Mouse (Mus musculus) heart, embryonic 15.5 days (tissue): ENCODE data around the gene Slc35d2. TPM values are rescaled to one million over a fixed set of nuclear protein-coding genes. Genes with fewer than 3 reads are reported as not detected.

Experiments
- ATAC-seq: fragments of 200-750 bp; cut with Nextera tagmentation; replicated peaks from 2 replicates; pipeline ENCODE4 v1.8.0; 2017; ENCODE audit warnings: low read depth, moderate TSS enrichment; ENCODE audit not compliant: insufficient number of reproducible peaks, insufficient read depth, low FRiP score
- H3K27ac ChIP-seq: fragments of 300-500 bp; sonication (generic); 2 replicates; pipeline ENCODE4 v1.5.1; 2015; ENCODE audit warnings: mild to moderate bottlenecking, inconsistent platforms
- H3K27me3 ChIP-seq: fragments of 300-500 bp; sonication (generic); 2 replicates; pipeline ENCODE4 v1.6.1; 2015; ENCODE audit warnings: inconsistent platforms
- H3K36me3 ChIP-seq: fragments of 300-500 bp; sonication (generic); 2 replicates; pipeline ENCODE4 v1.6.1; 2015; ENCODE audit warnings: mild to moderate bottlenecking, inconsistent platforms
- H3K4me1 ChIP-seq: fragments of 300-500 bp; sonication (generic); replicated peaks from 2 replicates; pipeline ENCODE4 v1.6.1; 2015; ENCODE audit warnings: inconsistent platforms
- H3K4me2 ChIP-seq: fragments of 300-500 bp; sonication (generic); 2 replicates; pipeline ENCODE4 v1.6.1; 2015; ENCODE audit warnings: inconsistent platforms, mild to moderate bottlenecking, moderate library complexity
- H3K4me3 ChIP-seq: fragments of 300-500 bp; sonication (generic); 2 replicates; pipeline ENCODE4 v1.5.1; 2015; ENCODE audit warnings: mild to moderate bottlenecking, inconsistent platforms
- H3K9ac ChIP-seq: fragments of 300-500 bp; sonication (generic); 2 replicates; pipeline ENCODE4 v1.6.1; 2015; ENCODE audit warnings: mild to moderate bottlenecking, inconsistent platforms
- H3K9me3 ChIP-seq: fragments of 300-500 bp; sonication (generic); replicated peaks from 2 replicates; pipeline ENCODE4 v1.6.1; 2016; ENCODE audit warnings: inconsistent platforms
- WGBS: fragments of 180-500 bp; shearing (Covaris S2); methylation state at CpG from one replicate; pipeline ENCODE4 v1.1.7; 2015; ENCODE audit warnings: mixed read lengths; 5-methylcytosine and 5-hydroxymethylcytosine counted together
- polyA plus RNA-seq: library from polyadenylated mRNA; unstranded; fragments of >200 nt; fragmentation: Nextera tagmentation; extraction: Ambion mirVana; gene quantifications from 2 replicates; pipeline ENCODE4 v1.2.1, GENCODE M21; 2015

The Slc35d2 gene
- polyA plus RNA-seq, 1 experiment from 2014 or later: 5.0 TPM

GRCm38 (mm10) chr13:64153083-64153682 lies 24.0 kb upstream of the Slc35d2 start, which contains the start of gene Zfp367:
Gene Zfp367, minus strand, starts transcription at chr13:64153202.
- no peaks in the 10 kb centered on the region for H3K9me3 ChIP-seq

GRCm38 (mm10) chr13:64152671-64153082 lies 23.5 kb upstream of the Slc35d2 start:
- peak overlapping the region; percentile 99 for H3K4me2 ChIP-seq
- H3K27ac ChIP-seq: peak overlapping the region; percentile 95
- under 1% methylated on average over 58 of the region's 61 CpGs for WGBS
- H3K4me3 ChIP-seq: peak overlapping the region; percentile 98
- no peaks in the 10 kb centered on the region for H3K27me3 ChIP-seq
- H3K4me1 ChIP-seq: peaks cover 30% of the 10 kb centered on the region
- no peaks in the 10 kb centered on the region for H3K9me3 ChIP-seq
- ATAC-seq: peak; percentile 5
- H3K9ac ChIP-seq: peak overlapping the region; percentile 91
- no peaks in the 10 kb centered on the region for H3K36me3 ChIP-seq

More at GRCm38 (mm10) chr13:64153083-64153682, 24.0 kb upstream of the Slc35d2 start, which contains the start of gene Zfp367:
- no peaks in the 10 kb centered on the region for H3K27me3 ChIP-seq
- peak; percentile 94 for ATAC-seq
- peak within 1 kb of the TSS; percentile 95 for H3K27ac ChIP-seq
- H3K4me3 ChIP-seq: peak within 1 kb of the TSS; percentile 98
- peaks cover 30% of the 10 kb centered on the region for H3K4me1 ChIP-seq
- no peaks in the 10 kb centered on the region for H3K36me3 ChIP-seq
- peak within 1 kb of the TSS; percentile 91 for H3K9ac ChIP-seq
- H3K4me2 ChIP-seq: peak within 1 kb of the TSS; percentile 99
- WGBS: under 1% methylated on average over 56 of the region's 56 CpGs

- H3K4me1 ChIP-seq: peaks cover 33% of the 10 kb centered on the region
- H3K9ac ChIP-seq: peak overlapping the region; percentile 91
- peak; percentile 7 for ATAC-seq
- WGBS: under 1% methylated on average over 41 of the region's 42 CpGs
- peak overlapping the region; percentile 98 for H3K4me3 ChIP-seq
- H3K27ac ChIP-seq: peak overlapping the region; percentile 95
- no peaks in the 10 kb centered on the region for H3K27me3 ChIP-seq
- H3K36me3 ChIP-seq: no peaks in the 10 kb centered on the region
- peak overlapping the region; percentile 99 for H3K4me2 ChIP-seq
- H3K9me3 ChIP-seq: no peaks in the 10 kb centered on the region
Observed at GRCm38 (mm10) chr13:64152241-64152669, 23.1 kb upstream of the Slc35d2 start.

- Histone ChIP-seq H3K9ac (no peak overlapping the region; the same call in 1 of the 2 replicates), H3K27ac (peak overlapping the region; percentile 36; the same call in 1 of the 2 replicates), H3K4me2 (peak overlapping the region; percentile 99), H3K36me3 (no peaks in the 10 kb centered on the region), H3K4me1 (peaks cover 29% of the 10 kb centered on the region), H3K27me3 (no peaks in the 10 kb centered on the region), H3K4me3 (peak overlapping the region; percentile 20), H3K9me3 (no peaks in the 10 kb centered on the region)
- ATAC-seq: no peak
- WGBS: 30% methylated on average over 5 of the region's 5 CpGs
Observed at GRCm38 (mm10) chr13:64150121-64150520, 21.0 kb upstream of the Slc35d2 start.

- Histone ChIP-seq H3K27ac (peak overlapping the region; percentile 69), H3K27me3 (no peaks in the 10 kb centered on the region), H3K4me2 (peak overlapping the region; percentile 89), H3K9ac (peak overlapping the region; percentile 77), H3K9me3 (no peaks in the 10 kb centered on the region), H3K4me3 (peak overlapping the region; percentile 74), H3K4me1 (peaks cover 5% of the 10 kb centered on the region; the same call in 1 of the 2 replicates), H3K36me3 (peaks cover 8% of the 10 kb centered on the region)
- WGBS: 37% methylated on average over 15 of the region's 15 CpGs
- ATAC-seq: peak; percentile 69; the same call in 1 of the 2 replicates
Observed at GRCm38 (mm10) chr13:64129616-64130375, 628 bp upstream of the Slc35d2 start.

GRCm38 (mm10) chr13:64126316-64126715 lies 2.9 kb downstream of the Slc35d2 start:
- Histone ChIP-seq H3K9ac (no peak overlapping the region), H3K4me2 (no peak overlapping the region), H3K36me3 (no peaks in the 10 kb centered on the region), H3K27ac (no peak overlapping the region), H3K9me3 (no peaks in the 10 kb centered on the region), H3K4me1 (peaks cover 5% of the 10 kb centered on the region; the same call in 1 of the 2 replicates), H3K4me3 (no peak overlapping the region), H3K27me3 (no peaks in the 10 kb centered on the region)
- 66% methylated on average over 4 of the region's 4 CpGs for WGBS
- ATAC-seq: no peak

GRCm38 (mm10) chr13:64124886-64125285 lies 4.3 kb downstream of the Slc35d2 start:
- peaks cover 4% of the 10 kb centered on the region; the same call in 1 of the 2 replicates for H3K4me1 ChIP-seq
- no peaks in the 10 kb centered on the region for H3K27me3 ChIP-seq
- H3K36me3 ChIP-seq: no peaks in the 10 kb centered on the region
- 92% methylated on average over 6 of the region's 6 CpGs for WGBS
- no peak overlapping the region for H3K4me2 ChIP-seq
- H3K9ac ChIP-seq: no peak overlapping the region
- no peak overlapping the region for H3K27ac ChIP-seq
- no peak overlapping the region for H3K4me3 ChIP-seq
- ATAC-seq: no peak
- no peaks in the 10 kb centered on the region for H3K9me3 ChIP-seq

- 36% methylated on average over 6 of the region's 6 CpGs for WGBS
- H3K9ac ChIP-seq: no peak overlapping the region
- H3K9me3 ChIP-seq: no peaks in the 10 kb centered on the region
- H3K4me3 ChIP-seq: no peak overlapping the region
- H3K4me1 ChIP-seq: peaks cover 2% of the 10 kb centered on the region; the same call in 1 of the 2 replicates
- no peak for ATAC-seq
- H3K4me2 ChIP-seq: no peak overlapping the region
- H3K27ac ChIP-seq: no peak overlapping the region
- no peaks in the 10 kb centered on the region for H3K36me3 ChIP-seq
- no peaks in the 10 kb centered on the region for H3K27me3 ChIP-seq
Observed at GRCm38 (mm10) chr13:64123491-64124188, 5.5 kb downstream of the Slc35d2 start.

GRCm38 (mm10) chr13:64120760-64121159 lies 8.4 kb downstream of the Slc35d2 start:
- H3K27me3 ChIP-seq: no peaks in the 10 kb centered on the region
- WGBS: 71% methylated on average over 4 of the region's 4 CpGs
- no peaks in the 10 kb centered on the region for H3K4me1 ChIP-seq

GRCm38 (mm10) chr13:64117442-64117841 lies 11.7 kb downstream of the Slc35d2 start:
- H3K4me3 ChIP-seq: no peak overlapping the region
- H3K27me3 ChIP-seq: no peaks in the 10 kb centered on the region
- no peaks in the 10 kb centered on the region for H3K4me1 ChIP-seq
- 56% methylated on average over 2 of the region's 2 CpGs for WGBS
- no peaks in the 10 kb centered on the region for H3K9me3 ChIP-seq
- H3K4me2 ChIP-seq: no peak overlapping the region
- no peak overlapping the region for H3K9ac ChIP-seq
- H3K27ac ChIP-seq: no peak overlapping the region
- no peak for ATAC-seq
- H3K36me3 ChIP-seq: no peaks in the 10 kb centered on the region

More at GRCm38 (mm10) chr13:64120760-64121159, 8.4 kb downstream of the Slc35d2 start:
- H3K9me3 ChIP-seq: no peaks in the 10 kb centered on the region
- no peak overlapping the region for H3K4me3 ChIP-seq
- H3K4me2 ChIP-seq: no peak overlapping the region
- no peak overlapping the region for H3K9ac ChIP-seq
- no peak for ATAC-seq
- H3K27ac ChIP-seq: no peak overlapping the region
- H3K36me3 ChIP-seq: no peaks in the 10 kb centered on the region

- ATAC-seq: no peak
- Histone ChIP-seq H3K9me3 (no peaks in the 10 kb centered on the region), H3K9ac (no peak overlapping the region), H3K4me1 (peaks cover 2% of the 10 kb centered on the region; the same call in 1 of the 2 replicates), H3K4me3 (no peak overlapping the region), H3K36me3 (no peaks in the 10 kb centered on the region), H3K4me2 (no peak overlapping the region), H3K27me3 (no peaks in the 10 kb centered on the region), H3K27ac (no peak overlapping the region)
- 94% methylated on average over 1 of the region's 1 CpGs for WGBS
Observed at GRCm38 (mm10) chr13:64110421-64110820, 18.7 kb downstream of the Slc35d2 start.
